Comparison of ENCODE assay signal across 8 mouse cellular contexts in the genomic region with DNA sequence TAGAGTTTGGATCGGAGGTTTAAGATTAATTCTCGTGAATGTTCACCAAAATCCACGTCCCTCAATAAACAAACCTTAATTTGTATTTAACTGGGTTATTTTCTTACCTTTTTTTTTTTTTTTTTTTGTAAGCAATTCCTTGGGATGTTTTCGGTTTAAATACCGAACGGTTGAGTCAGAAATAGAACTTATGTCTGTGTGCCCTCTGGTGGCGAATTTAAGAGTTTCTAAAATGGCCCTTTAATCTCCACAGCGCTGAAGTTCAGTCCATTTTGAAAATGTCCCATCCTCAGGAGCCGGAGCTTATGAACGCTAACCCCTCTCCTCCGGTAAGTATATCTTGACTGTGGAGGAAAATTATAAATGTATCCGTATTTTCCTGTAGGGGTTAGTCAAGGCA.
DNase-seq lines count a peak whose midpoint lies in the region; ATAC-seq and TF ChIP-seq lines count a peak whose summit lies in the region.

No protein-coding gene starts in this region.

- peak; percentile 43 for DNase-seq in right cerebral cortex, adult 18-20 months
- no peak for DNase-seq in right cerebral cortex, postnatal 36 days (ENCODE audit: low spot score in 2 of 2)
- DNase-seq in c-Kit-positive CD71-positive TER-119-positive erythroid progenitor cells, embryonic 14.5 days (ENCODE audit: low spot score), result peak; percentile 72
- DNase-seq in liver, adult 2 months (ENCODE audit: extremely low read depth, low read depth, low spot score), result peak; percentile 70
- peak; percentile 28 to 31 for DNase-seq in thymus, postnatal 36 days

- H3K79me2 ChIP-seq in liver, adult 2 months (ENCODE audit: control insufficient read depth, insufficient read depth, low read length), result no peaks in the 10 kb centered on the region

- H3K4me1 ChIP-seq in forebrain, embryonic 12.5 days, result peaks cover 16% of the 10 kb centered on the region
- H3K4me1 ChIP-seq in intestine, embryonic 15.5 days (replicated peaks), result peaks cover 8% of the 10 kb centered on the region
- peaks cover 3% of the 10 kb centered on the region; the same call in 1 of the 2 replicates for H3K4me1 ChIP-seq in liver, adult 2 months (ENCODE audit: control insufficient read depth, insufficient read depth, low read length)
- peaks cover 7% of the 10 kb centered on the region for H3K4me1 ChIP-seq in midbrain, embryonic 16.5 days (ENCODE audit: control insufficient read depth, insufficient read depth, low read length)

- peak overlapping the region; percentile 63 for H3K4me3 ChIP-seq in forebrain, embryonic 12.5 days (replicated peaks)
- peak overlapping the region; percentile 71 for H3K4me3 ChIP-seq in intestine, embryonic 15.5 days (replicated peaks)
- peak overlapping the region; percentile 61 for H3K4me3 ChIP-seq in liver, adult 2 months (ENCODE audit: insufficient read depth, low read depth, low read length)
- H3K4me3 ChIP-seq in midbrain, embryonic 16.5 days (ENCODE audit: low read depth, low read length), result peak overlapping the region; percentile 70

- no peak overlapping the region for H3K27ac ChIP-seq in forebrain, embryonic 12.5 days
- no peak overlapping the region for H3K27ac ChIP-seq in intestine, embryonic 15.5 days
- no peak overlapping the region for H3K27ac ChIP-seq in liver, adult 2 months (replicated peaks; ENCODE audit: insufficient read depth, low read depth, low read length)
- no peak overlapping the region for H3K27ac ChIP-seq in midbrain, embryonic 16.5 days (ENCODE audit: low read length)

- H3K36me3 ChIP-seq in forebrain, embryonic 12.5 days (replicated peaks), result peaks cover 7% of the 10 kb centered on the region; the same call in 1 of the 2 replicates
- no peaks in the 10 kb centered on the region for H3K36me3 ChIP-seq in intestine, embryonic 15.5 days
- H3K36me3 ChIP-seq in liver, adult 2 months (ENCODE audit: control insufficient read depth, insufficient read depth, low read length), result peaks cover 36% of the 10 kb centered on the region
- peaks cover 7% of the 10 kb centered on the region for H3K36me3 ChIP-seq in midbrain, embryonic 16.5 days (ENCODE audit: control insufficient read depth, insufficient read depth, low read length)

- peak overlapping the region; percentile 79 for H3K4me2 ChIP-seq in forebrain, embryonic 12.5 days
- peak overlapping the region; percentile 88 for H3K4me2 ChIP-seq in intestine, embryonic 15.5 days (replicated peaks)
- H3K4me2 ChIP-seq in midbrain, embryonic 16.5 days (ENCODE audit: low read length), result peak overlapping the region; percentile 99

- no peak for TF ChIP-seq POLR2A in liver, adult 2 months (IDR thresholded peaks at IDR 0.05; ENCODE audit: extremely low read depth, insufficient read depth, low read length)

- TF ChIP-seq CTCF in liver, adult 2 months (IDR thresholded peaks at IDR 0.05; ENCODE audit: low read depth, low read length), result peak; percentile 17; the same call in 1 of the 2 replicates

- 12% methylated on average over 12 of the region's 12 CpGs for WGBS in forebrain, embryonic 12.5 days
- 6% methylated on average over 12 of the region's 12 CpGs for WGBS in intestine, embryonic 15.5 days
- 2% methylated on average over 12 of the region's 12 CpGs for WGBS in liver, adult 2 months
- 9% methylated on average over 12 of the region's 12 CpGs for WGBS in midbrain, embryonic 16.5 days

- H3K9me3 ChIP-seq in forebrain, embryonic 12.5 days, result no peaks in the 10 kb centered on the region
- no peaks in the 10 kb centered on the region for H3K9me3 ChIP-seq in intestine, embryonic 15.5 days
- H3K9me3 ChIP-seq in midbrain, embryonic 16.5 days (replicated peaks; ENCODE audit: control insufficient read depth, low read length, poor library complexity, severe bottlenecking), result no peaks in the 10 kb centered on the region

- peaks cover 27% of the 10 kb centered on the region for H3K27me3 ChIP-seq in forebrain, embryonic 12.5 days
- 0 out of 2 replicates have a peak, but pooled peaks cover 4% of the 10 kb centered on the region for H3K27me3 ChIP-seq in intestine, embryonic 15.5 days (replicated peaks)
- H3K27me3 ChIP-seq in liver, adult 2 months (ENCODE audit: control insufficient read depth, insufficient read depth, low read length), result no peaks in the 10 kb centered on the region
- no peaks in the 10 kb centered on the region for H3K27me3 ChIP-seq in midbrain, embryonic 16.5 days (ENCODE audit: control insufficient read depth, insufficient read depth, low read depth, low read length)

- no peak for ATAC-seq in forebrain, embryonic 12.5 days (ENCODE audit: low FRiP score)
- no peak for ATAC-seq in intestine, embryonic 15.5 days
- ATAC-seq in midbrain, embryonic 16.5 days, result no peak

- H3K9ac ChIP-seq in forebrain, embryonic 12.5 days, result no peak overlapping the region
- no peak overlapping the region for H3K9ac ChIP-seq in intestine, embryonic 15.5 days
- peak overlapping the region; percentile 27; the same call in 1 of the 2 replicates for H3K9ac ChIP-seq in liver, adult 2 months (ENCODE audit: low read depth, low read length)
- H3K9ac ChIP-seq in midbrain, embryonic 16.5 days (ENCODE audit: low read depth, low read length), result no peak overlapping the region

Comparison
In these comparisons a context has a peak if more than half of its experiments do, and no peak if none do; other contexts are left out.
1. DNase-seq: peak in right cerebral cortex, adult 18-20 months (single experiment), c-Kit-positive CD71-positive TER-119-positive erythroid progenitor cells, embryonic 14.5 days (single experiment), liver, adult 2 months (single experiment) and thymus, postnatal 36 days (2 of 2); none in right cerebral cortex, postnatal 36 days (0 of 2).
2. Peak in every context shown above with its lines, with median percentiles within 50 percentile points of each other: H3K4me2 ChIP-seq and H3K4me3 ChIP-seq.